In the genomic region with DNA sequence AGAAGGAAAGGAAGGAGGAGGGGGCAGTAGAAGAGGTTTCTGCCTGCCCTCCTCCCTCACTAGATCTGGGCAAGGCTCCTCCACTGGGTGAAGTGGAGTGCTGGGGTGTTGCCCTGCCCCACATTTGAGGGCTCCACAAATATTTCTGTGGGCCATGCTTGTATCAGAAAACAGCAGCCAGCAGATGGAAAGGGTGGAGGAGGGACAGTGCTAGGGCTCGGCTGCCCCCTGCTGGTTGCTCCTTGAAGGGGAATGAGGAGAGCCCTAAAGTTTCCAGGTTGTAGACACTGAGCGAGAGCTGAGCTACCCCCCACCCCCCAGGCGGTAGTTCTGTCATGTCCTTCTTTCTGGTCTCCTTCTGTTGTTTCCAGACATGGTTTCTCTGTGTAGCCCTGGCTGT, we compare ENCODE assay signal across 8 mouse cellular contexts. TPM values are rescaled to one million over a fixed set of nuclear protein-coding genes. Genes with fewer than 3 reads are reported as not detected.
DNase-seq lines count a peak whose midpoint lies in the region; ATAC-seq and TF ChIP-seq lines count a peak whose summit lies in the region.

No protein-coding gene starts in this region.

- ATAC-seq in heart, postnatal 0 days (ENCODE audit: insufficient read depth, low read depth): peak; percentile 22; the same call in 1 of the 2 replicates
- ATAC-seq in neutrophil, adult 5-6 weeks (ENCODE audit: extremely low read depth, insufficient number of reproducible peaks, low FRiP score, poor library complexity, severe bottlenecking): peak; percentile 43

- no peaks in the 10 kb centered on the region for H3K36me3 ChIP-seq in heart, postnatal 0 days (replicated peaks; ENCODE audit: control insufficient read depth, insufficient read depth, low read length)

- no peak overlapping the region for H3K4me3 ChIP-seq in heart, postnatal 0 days (ENCODE audit: low read depth, low read length)
- no peak overlapping the region for H3K4me3 ChIP-seq in lung, adult 2 months (replicated peaks; ENCODE audit: extremely low read depth, low read depth, low read length)

- DNase-seq in CD8-positive naive resting alpha-beta T cell, adult 2 months (ENCODE audit: low read depth in 2 of 2, low spot score in 2 of 2): peak; percentile 54 to 64
- DNase-seq in adrenal gland, adult 18-20 months (ENCODE audit: low spot score in 2 of 2): peak; percentile 58 to 76
- DNase-seq in embryo, embryonic 11.5 days (ENCODE audit: low read depth, low spot score): peak; percentile 56
- DNase-seq in heart, postnatal 0 days (ENCODE audit: low spot score): peak; percentile 64
- peak; percentile 76 for DNase-seq in kidney, postnatal 14 days
- peak; percentile 68 for DNase-seq in lung, adult 2 months
- peak; percentile 76 for DNase-seq in thymus, postnatal 14 days

- H3K27ac ChIP-seq in heart, postnatal 0 days (ENCODE audit: low read depth): no peak overlapping the region

- WGBS in heart, postnatal 0 days: 12% methylated on average over 3 of the region's 3 CpGs
- 6% methylated on average over 3 of the region's 3 CpGs for WGBS in lung, adult 2 months

- no peak for TF ChIP-seq EP300 in heart, postnatal 0 days (IDR thresholded peaks at IDR 0.05; ENCODE audit: low read depth)

- peak; percentile 76 for TF ChIP-seq CTCF in heart, postnatal 0 days (IDR thresholded peaks at IDR 0.05; ENCODE audit: low read depth)
- peak; percentile 80 for TF ChIP-seq CTCF in lung, adult 2 months (IDR thresholded peaks at IDR 0.05; ENCODE audit: insufficient read depth, low read length)

- H3K27me3 ChIP-seq in heart, postnatal 0 days (ENCODE audit: control insufficient read depth, insufficient read depth, low read length): no peaks in the 10 kb centered on the region

- no peak for TF ChIP-seq POLR2A in lung, adult 2 months (IDR thresholded peaks at IDR 0.05; ENCODE audit: borderline replicate concordance, extremely low read depth, low read depth, low read length)

- H3K9ac ChIP-seq in heart, postnatal 0 days (replicated peaks; ENCODE audit: low read depth, low read length): no peak overlapping the region

- H3K9me3 ChIP-seq in heart, postnatal 0 days (replicated peaks; ENCODE audit: control insufficient read depth, low read length): no peaks in the 10 kb centered on the region

- H3K4me2 ChIP-seq in heart, postnatal 0 days (ENCODE audit: low read depth, low read length): no peak overlapping the region

- no peaks in the 10 kb centered on the region for H3K4me1 ChIP-seq in heart, postnatal 0 days (ENCODE audit: control insufficient read depth, insufficient read depth)
- H3K4me1 ChIP-seq in lung, adult 2 months (ENCODE audit: control insufficient read depth, insufficient read depth, low read length): peaks cover 3% of the 10 kb centered on the region; the same call in 1 of the 2 replicates

RNA-seq across cellular contexts. Expression of gene Plcg2, which starts 26.9 kb away (rescaled TPM):
- total RNA-seq in adrenal gland, adult 18-20 months (2021): 1 to 10 TPM; 4.3 to 6.4 TPM
- total RNA-seq in heart, postnatal 0 days (2014; rRNA removed; ENCODE audit: low replicate concordance): 8.8 and 9.2 TPM in 2 replicates
- 4.9 and 5.0 TPM in 2 replicates for polyA plus RNA-seq in heart, postnatal 0 days (2015; fragmentation: Nextera tagmentation; extraction: Ambion mirVana)
- polyA plus RNA-seq in lung, adult 2 months (2012; rRNA removed): 9.6 and 11.5 TPM in 2 replicates
- total RNA-seq in neutrophil, adult 5-6 weeks (2017): 220 and 238 TPM in 2 replicates

Comparison
In these comparisons a context has a peak if more than half of its experiments do, and no peak if none do; other contexts are left out.
1. RNA of gene Plcg2, which starts 26.9 kb away (total RNA-seq): 220 to 238 TPM in neutrophil, adult 5-6 weeks; 8.8 to 9.2 TPM in heart, postnatal 0 days and 4.3 to 6.4 TPM in adrenal gland, adult 18-20 months; every median in the first group is over 10 times any median in the second.
2. Peak in every context shown above with its lines, with median percentiles within 50 percentile points of each other: DNase-seq.